Mouse (Mus musculus) cerebellum, adult 2 months (tissue): ENCODE data around the gene Dnah3.

ENCODE experiments used
- CTCF ChIP-seq: fragments of 200-500 bp; IDR thresholded peaks from 2 replicates; pipeline ENCODE4 v1.5.1; 2011; ENCODE audit warnings: low read depth, mild to moderate bottlenecking, control low read depth, low read length, moderate library complexity, borderline replicate concordance; ENCODE audit not compliant: insufficient read depth
- POLR2A ChIP-seq: fragments of 200-500 bp; IDR thresholded peaks from 2 replicates; pipeline ENCODE4 v1.6.1; 2011; ENCODE audit warnings: low read length, control low read depth, borderline replicate concordance; ENCODE audit not compliant: insufficient read depth

- no peak for TF ChIP-seq CTCF
- no peak for TF ChIP-seq POLR2A
Observed at GRCm38 (mm10) chr7:120127686-120128059, 32.6 kb upstream of the Dnah3 start.
